Mouse (Mus musculus): ENCODE measurements around the gene Bloc1s4. TPM values are rescaled to one million over a fixed set of nuclear protein-coding genes. Genes with fewer than 3 reads are reported as not detected.

The Bloc1s4 gene
- polyA plus RNA-seq, 1 experiment from 2014 or later, result 26.8 TPM

DNA sequence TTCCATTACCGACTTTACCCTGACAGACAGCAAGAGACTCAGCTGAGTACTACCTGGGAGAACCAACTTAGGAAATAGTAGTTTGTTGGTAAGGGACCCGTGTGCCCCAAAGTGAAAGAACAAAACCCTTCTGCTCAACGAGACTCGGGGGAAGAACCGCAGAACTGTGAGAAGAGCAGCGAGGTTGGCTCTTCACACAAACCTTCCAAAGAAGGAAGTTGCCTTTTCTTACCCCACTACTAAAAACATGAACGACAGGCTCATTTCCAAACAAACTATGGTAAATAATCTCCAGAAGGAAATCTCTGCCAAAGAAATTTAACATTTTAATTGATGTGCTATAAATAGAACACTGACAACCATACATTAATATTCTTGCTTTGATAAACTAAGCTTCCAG lies 1.4 kb downstream of the Bloc1s4 start:
- no peaks in the 10 kb centered on the region for H3K9me3 ChIP-seq (ENCODE audit: low read length)
- ATAC-seq, result no peak
- DNase-seq (ENCODE audit: low spot score), result no peak
- 64% methylated on average over 7 of the region's 7 CpGs for WGBS
- H3K36me3 ChIP-seq (ENCODE audit: insufficient read depth, low read length), result no peaks in the 10 kb centered on the region
- H3K4me1 ChIP-seq (ENCODE audit: insufficient read depth, low read depth, low read length), result peaks cover 8% of the 10 kb centered on the region; the same call in 1 of the 2 replicates
- H3K27me3 ChIP-seq (replicated peaks; ENCODE audit: insufficient read depth, low read length), result no peaks in the 10 kb centered on the region
- H3K27ac ChIP-seq (ENCODE audit: low read length), result no peak overlapping the region
- H3K4me3 ChIP-seq (ENCODE audit: low read depth, low read length), result no peak overlapping the region
- H3K4me2 ChIP-seq (replicated peaks; ENCODE audit: low read depth, low read length), result 0 out of 2 replicates have a peak overlapping the region, but pooled peaks have one; percentile 17
- no peak overlapping the region for H3K9ac ChIP-seq (replicated peaks; ENCODE audit: low read depth)
- TF ChIP-seq CTCF (IDR thresholded peaks at IDR 0.05), result no peak
- no peak for TF ChIP-seq EP300 (IDR thresholded peaks at IDR 0.05)

DNA sequence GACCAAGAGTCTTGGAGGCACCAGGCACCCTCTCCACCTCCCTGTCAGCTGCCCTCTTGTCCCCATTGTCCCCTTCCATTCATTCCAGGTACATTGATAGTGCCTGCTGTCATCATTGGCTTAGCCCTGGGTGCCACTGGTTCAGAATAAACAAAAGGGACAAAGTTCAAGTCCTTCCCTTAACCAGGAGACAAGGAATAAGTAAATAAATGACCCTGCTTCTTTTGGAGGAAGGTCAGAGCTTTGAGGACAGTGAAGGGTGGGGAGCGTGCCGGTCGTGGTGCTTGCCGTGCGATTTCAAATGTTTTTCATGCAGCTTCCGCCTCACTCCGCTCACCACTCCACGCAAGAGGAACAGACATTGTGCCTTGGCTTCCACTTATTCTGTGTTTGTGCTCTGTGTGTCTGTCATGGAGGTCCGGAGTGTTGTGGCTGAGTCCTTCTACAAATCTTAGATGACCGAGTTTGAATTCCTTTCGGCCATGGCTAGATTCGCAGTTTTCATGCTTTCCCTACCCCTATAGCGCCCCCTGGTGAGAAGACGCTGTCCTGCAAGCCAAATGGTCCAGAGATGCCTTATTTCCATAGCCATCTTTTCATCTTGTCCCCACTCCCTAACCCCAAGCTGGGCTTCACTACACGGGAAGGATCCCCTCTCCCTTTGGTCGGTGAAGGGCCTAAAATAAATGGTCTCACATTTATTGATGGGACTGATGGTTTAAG lies 6.2 kb downstream of the Bloc1s4 start:
- H3K9ac ChIP-seq (replicated peaks; ENCODE audit: low read depth), result no peak overlapping the region
- peak overlapping the region; percentile 22; the same call in 1 of the 2 replicates for H3K4me2 ChIP-seq (replicated peaks; ENCODE audit: low read depth, low read length)
- ATAC-seq (peak; percentile 25), DNase-seq (ENCODE audit: low spot score) (peak; percentile 78)
- no peak for TF ChIP-seq EP300 (IDR thresholded peaks at IDR 0.05)
- TF ChIP-seq CTCF (IDR thresholded peaks at IDR 0.05), result peak; percentile 95
- no peak overlapping the region for H3K4me3 ChIP-seq (ENCODE audit: low read depth, low read length)
- H3K27ac ChIP-seq (ENCODE audit: low read length), result no peak overlapping the region
- no peaks in the 10 kb centered on the region for H3K9me3 ChIP-seq (ENCODE audit: low read length)
- 32% methylated on average over 16 of the region's 16 CpGs for WGBS
- no peaks in the 10 kb centered on the region for H3K27me3 ChIP-seq (replicated peaks; ENCODE audit: insufficient read depth, low read length)
- H3K4me1 ChIP-seq (ENCODE audit: insufficient read depth, low read depth, low read length), result peaks cover 5% of the 10 kb centered on the region; the same call in 1 of the 2 replicates
- H3K36me3 ChIP-seq (ENCODE audit: insufficient read depth, low read length), result no peaks in the 10 kb centered on the region

DNA sequence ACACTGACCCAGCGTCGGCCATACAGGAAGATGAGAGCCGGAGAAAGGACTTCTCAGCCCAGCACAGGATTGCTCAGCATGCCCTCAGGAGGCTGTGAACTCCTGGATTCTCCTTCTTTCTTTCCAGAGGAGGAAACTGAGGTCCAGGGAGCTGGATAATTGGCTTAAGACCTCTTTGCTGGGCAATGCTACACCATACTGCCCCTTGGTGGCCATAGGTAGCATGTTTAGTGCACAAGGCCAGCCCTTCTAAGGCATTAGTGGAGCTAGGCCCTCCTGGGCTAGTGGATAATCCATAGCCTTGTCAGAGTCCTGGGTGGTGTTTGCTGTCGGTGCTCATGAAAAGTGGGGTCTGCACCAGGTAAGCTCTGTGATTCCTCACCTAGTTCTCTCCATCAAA lies 8.6 kb downstream of the Bloc1s4 start:
- Histone ChIP-seq H3K4me2 (replicated peaks; ENCODE audit: low read depth, low read length) (no peak overlapping the region), H3K27me3 (replicated peaks; ENCODE audit: insufficient read depth, low read length) (no peaks in the 10 kb centered on the region), H3K27ac (ENCODE audit: low read length) (no peak overlapping the region), H3K9ac (replicated peaks; ENCODE audit: low read depth) (no peak overlapping the region), H3K4me1 (ENCODE audit: insufficient read depth, low read depth, low read length) (no peaks in the 10 kb centered on the region), H3K9me3 (ENCODE audit: low read length) (no peaks in the 10 kb centered on the region), H3K36me3 (ENCODE audit: insufficient read depth, low read length) (no peaks in the 10 kb centered on the region), H3K4me3 (ENCODE audit: low read depth, low read length) (no peak overlapping the region)
- ATAC-seq (no peak), DNase-seq (ENCODE audit: low spot score) (peak; percentile 35)
- 63% methylated on average over 4 of the region's 4 CpGs for WGBS
- TF ChIP-seq EP300 (IDR thresholded peaks at IDR 0.05) (no peak), CTCF (IDR thresholded peaks at IDR 0.05) (peak; percentile 76)

DNA sequence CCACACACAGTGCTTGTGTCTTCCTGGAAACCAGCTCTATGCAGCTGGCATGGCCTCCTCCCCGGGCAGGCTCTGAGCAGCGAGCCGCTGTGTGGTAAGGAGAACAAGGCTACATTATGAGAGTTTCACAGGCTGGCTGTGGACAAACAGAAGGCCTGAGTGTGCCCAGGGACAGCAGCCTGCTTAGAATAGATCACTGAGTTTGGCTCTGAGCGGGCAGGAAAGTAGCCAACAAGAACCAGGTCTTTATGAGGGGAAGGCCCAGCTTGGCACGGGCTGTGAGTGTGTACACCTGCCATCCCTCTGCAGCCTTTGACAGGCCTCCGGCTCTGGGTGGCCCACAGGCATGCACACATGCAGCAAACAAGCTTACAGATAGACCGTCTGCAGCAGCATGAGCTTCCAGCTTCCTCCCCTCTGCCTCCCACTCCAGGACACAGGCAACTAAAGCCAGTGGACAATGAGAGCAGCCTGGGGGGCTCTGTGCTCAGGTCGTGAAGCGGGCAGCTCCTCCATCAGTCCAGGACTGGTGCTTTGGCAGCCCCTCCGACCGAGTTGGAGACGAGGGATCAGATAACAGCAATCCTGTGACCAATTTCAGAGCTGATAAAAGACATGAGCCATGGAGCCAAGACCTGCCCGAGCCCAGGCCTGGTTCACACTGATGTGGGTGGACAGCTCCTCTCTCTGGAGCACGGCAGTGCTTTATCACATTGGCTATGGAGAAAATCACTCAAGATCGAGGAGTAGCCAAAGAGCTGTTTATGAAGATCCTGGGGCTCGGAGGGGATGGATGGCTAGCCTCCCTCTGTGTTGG lies 9.4 kb downstream of the Bloc1s4 start:
- no peaks in the 10 kb centered on the region for H3K9me3 ChIP-seq (ENCODE audit: low read length)

DNA sequence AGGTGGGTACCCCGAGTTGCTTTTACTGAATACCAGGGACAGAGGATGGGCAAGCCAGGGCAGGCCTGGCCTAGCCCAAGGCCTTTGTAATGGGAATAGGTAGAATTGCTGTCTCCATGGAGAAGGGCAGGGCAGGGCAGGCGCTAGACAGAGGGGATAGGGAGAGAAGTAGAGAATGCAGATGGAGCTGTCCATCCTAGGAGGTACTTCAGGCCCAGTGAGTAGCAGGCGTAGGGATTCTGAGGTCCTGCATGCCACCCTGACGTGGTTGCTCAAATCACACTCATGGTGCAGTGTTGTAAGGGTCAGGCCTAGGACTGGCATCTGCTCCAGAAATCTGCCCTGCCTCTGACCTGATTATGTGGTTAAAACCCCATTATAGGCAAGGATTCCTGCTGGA lies 10.7 kb downstream of the Bloc1s4 start:
- H3K27me3 ChIP-seq (replicated peaks; ENCODE audit: insufficient read depth, low read length), result no peaks in the 10 kb centered on the region
- no peak for TF ChIP-seq EP300 (IDR thresholded peaks at IDR 0.05)
- no peak for TF ChIP-seq CTCF (IDR thresholded peaks at IDR 0.05)
- DNase-seq (ENCODE audit: low spot score) (no peak), ATAC-seq (no peak)
- 48% methylated on average over 4 of the region's 4 CpGs for WGBS
- H3K36me3 ChIP-seq (ENCODE audit: insufficient read depth, low read length), result no peaks in the 10 kb centered on the region
- no peak overlapping the region for H3K4me3 ChIP-seq (ENCODE audit: low read depth, low read length)
- no peak overlapping the region for H3K4me2 ChIP-seq (replicated peaks; ENCODE audit: low read depth, low read length)
- no peaks in the 10 kb centered on the region for H3K4me1 ChIP-seq (ENCODE audit: insufficient read depth, low read depth, low read length)
- no peaks in the 10 kb centered on the region for H3K9me3 ChIP-seq (ENCODE audit: low read length)
- H3K27ac ChIP-seq (ENCODE audit: low read length), result no peak overlapping the region
- H3K9ac ChIP-seq (replicated peaks; ENCODE audit: low read depth), result no peak overlapping the region

More for the DNA sequence above, 9.4 kb downstream of the Bloc1s4 start:
- 46% methylated on average over 16 of the region's 16 CpGs for WGBS
- TF ChIP-seq CTCF (IDR thresholded peaks at IDR 0.05) (no peak), EP300 (IDR thresholded peaks at IDR 0.05) (no peak)
- Histone ChIP-seq H3K9ac (replicated peaks; ENCODE audit: low read depth) (no peak overlapping the region), H3K27ac (ENCODE audit: low read length) (no peak overlapping the region), H3K36me3 (ENCODE audit: insufficient read depth, low read length) (no peaks in the 10 kb centered on the region), H3K4me1 (ENCODE audit: insufficient read depth, low read depth, low read length) (no peaks in the 10 kb centered on the region), H3K4me2 (replicated peaks; ENCODE audit: low read depth, low read length) (no peak overlapping the region), H3K27me3 (replicated peaks; ENCODE audit: insufficient read depth, low read length) (no peaks in the 10 kb centered on the region), H3K4me3 (ENCODE audit: low read depth, low read length) (no peak overlapping the region)
- ATAC-seq (no peak), DNase-seq (ENCODE audit: low spot score) (no peak)

DNA sequence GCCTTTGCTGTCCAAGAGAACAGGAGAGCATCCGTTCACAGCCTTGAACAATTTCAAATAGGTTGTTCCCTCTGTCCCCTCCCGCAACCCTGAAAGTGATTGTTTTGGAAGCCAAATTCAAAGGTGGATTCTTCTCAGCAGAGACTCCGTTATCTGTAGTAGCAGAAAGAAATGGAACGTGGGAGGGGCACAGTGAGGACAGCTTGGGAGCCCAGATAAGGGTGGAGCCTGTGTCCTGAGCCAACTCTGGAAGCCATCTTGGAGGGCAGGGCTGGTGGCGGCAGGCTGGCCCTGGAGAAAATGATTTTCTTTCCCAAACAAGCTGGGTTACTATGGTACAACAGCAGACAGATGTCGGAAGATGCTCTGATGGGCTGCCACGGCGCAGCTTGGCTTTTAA lies 12.4 kb downstream of the Bloc1s4 start:
- 63% methylated on average over 8 of the region's 8 CpGs for WGBS
- ATAC-seq, result peak; percentile 44; the same call in 1 of the 2 replicates

More for the DNA sequence above, 12.4 kb downstream of the Bloc1s4 start:
- Histone ChIP-seq H3K36me3 (ENCODE audit: insufficient read depth, low read length) (no peaks in the 10 kb centered on the region), H3K9me3 (ENCODE audit: low read length) (no peaks in the 10 kb centered on the region), H3K4me1 (ENCODE audit: insufficient read depth, low read depth, low read length) (no peaks in the 10 kb centered on the region), H3K9ac (replicated peaks; ENCODE audit: low read depth) (no peak overlapping the region), H3K4me2 (replicated peaks; ENCODE audit: low read depth, low read length) (no peak overlapping the region), H3K27ac (ENCODE audit: low read length) (no peak overlapping the region), H3K4me3 (ENCODE audit: low read depth, low read length) (no peak overlapping the region), H3K27me3 (replicated peaks; ENCODE audit: insufficient read depth, low read length) (0 out of 2 replicates have a peak, but pooled peaks cover 4% of the 10 kb centered on the region)
- TF ChIP-seq EP300 (IDR thresholded peaks at IDR 0.05) (no peak), CTCF (IDR thresholded peaks at IDR 0.05) (no peak)
- no peak for DNase-seq (ENCODE audit: low spot score)
